Mouse (Mus musculus) liver, adult 2 months (tissue): ENCODE measurements around the gene Ppp2r3c.
"Not testable (repeated sequence)": the region's sequence is repeated elsewhere in the genome, so short reads cannot be mapped to it uniquely, and the experiment has no call there.

Source experiments
- CTCF ChIP-seq: fragments of 200-500 bp; IDR thresholded peaks from 2 replicates; pipeline ENCODE4 v1.5.1; 2011; ENCODE audit warnings: low read depth, low read length, control low read depth
- POLR2A ChIP-seq: fragments of 200-500 bp; IDR thresholded peaks from 2 replicates; pipeline ENCODE4 v1.6.1; 2011; ENCODE audit warnings: low read length, control low read depth; ENCODE audit not compliant: insufficient read depth; ENCODE audit errors: extremely low read depth

DNA sequence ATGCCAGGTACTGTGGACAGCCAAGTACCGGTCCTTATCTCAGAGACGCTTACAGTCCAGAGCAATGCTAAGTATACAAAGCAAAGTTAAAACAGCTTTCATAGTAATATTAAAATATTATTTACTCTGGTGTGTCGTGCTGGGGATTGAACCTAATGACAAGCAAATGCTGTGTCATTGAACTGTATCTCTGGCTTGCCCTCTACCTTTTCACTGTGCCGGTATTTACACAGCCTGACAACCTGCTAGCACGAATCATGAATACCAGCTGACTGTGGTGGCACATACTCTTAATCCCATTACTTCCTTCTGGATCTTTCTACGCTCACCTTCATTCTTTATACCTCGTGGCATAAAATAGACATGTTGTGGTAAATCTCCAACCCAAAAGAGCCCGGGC is 60.6 kb downstream of the Ppp2r3c start:
- not testable (repeated sequence) for TF ChIP-seq CTCF, POLR2A
